Mouse (Mus musculus) cortical plate, adult 2 months (tissue): Measurements from ENCODE around the gene Luc7l.

Experiments used
- CTCF ChIP-seq: fragments of 200-500 bp; IDR thresholded peaks from 2 replicates; pipeline ENCODE4 v1.5.1; 2011; ENCODE audit warnings: mild to moderate bottlenecking, control low read depth, low read length; ENCODE audit not compliant: insufficient read depth; ENCODE audit errors: extremely low read depth
- POLR2A ChIP-seq: fragments of 200-500 bp; IDR thresholded peaks from 2 replicates; pipeline ENCODE4 v1.6.1; 2011; ENCODE audit warnings: mild to moderate bottlenecking, low read length, control low read depth; ENCODE audit not compliant: insufficient read depth; ENCODE audit errors: extremely low read depth

GRCm38 (mm10) chr17:26239551-26239950 lies 13.1 kb upstream of the Luc7l start:
- TF ChIP-seq POLR2A (no peak), CTCF (no peak)
